Mouse (Mus musculus): ENCODE data around the gene Trib2.

Trib2 gene

GRCm38 (mm10) chr12:15760684-15761083, 56.0 kb downstream of the Trib2 start:
- WGBS, result 52% methylated on average over 4 of the region's 4 CpGs

- 9% methylated on average over 2 of the region's 2 CpGs for WGBS
These were observed 57.9 kb downstream of the Trib2 start for GRCm38 (mm10) chr12:15758866-15759265.

GRCm38 (mm10) chr12:15757351-15757750, 59.4 kb downstream of the Trib2 start:
- 54% methylated on average over 8 of the region's 8 CpGs for WGBS

GRCm38 (mm10) chr12:15755030-15755690, 61.6 kb downstream of the Trib2 start:
- 87% methylated on average over 2 of the region's 2 CpGs for WGBS

GRCm38 (mm10) chr12:15754602-15755001, 62.1 kb downstream of the Trib2 start:
- WGBS, result 81% methylated on average over 2 of the region's 2 CpGs

- WGBS, result 62% methylated on average over 4 of the region's 4 CpGs
These were observed 67.0 kb downstream of the Trib2 start for GRCm38 (mm10) chr12:15749646-15750195.

GRCm38 (mm10) chr12:15745752-15746151, 71.0 kb downstream of the Trib2 start:
- 48% methylated on average over 10 of the region's 10 CpGs for WGBS

Data from cerebral cortex, adult 2 months (tissue).